7 mouse cellular contexts compared by ENCODE assay signal in the genomic region with DNA sequence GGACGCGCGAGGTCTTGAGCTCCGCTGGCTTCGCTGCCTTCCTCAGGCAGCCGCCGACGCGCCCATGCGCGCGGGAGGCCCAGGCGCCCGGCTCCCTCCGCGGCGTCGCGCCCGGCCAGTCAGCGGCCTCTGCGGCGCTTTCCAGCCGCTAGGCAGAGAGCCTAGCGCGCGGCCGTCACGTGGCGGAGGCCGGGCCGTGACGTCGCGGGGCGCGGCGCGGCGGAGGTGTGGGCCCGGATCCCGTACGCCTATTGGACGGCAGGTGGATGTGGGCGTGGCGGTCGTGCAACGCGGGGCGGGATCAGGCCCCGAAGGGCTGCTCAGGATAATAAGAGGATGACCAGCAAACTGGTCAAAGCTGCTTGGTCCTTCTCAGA. TPM values are rescaled to one million over a fixed set of nuclear protein-coding genes. Genes with fewer than 3 reads are reported as not detected.
DNase-seq lines count a peak whose midpoint lies in the region; ATAC-seq and TF ChIP-seq lines count a peak whose summit lies in the region.

A gene (minus strand): TSS at position 184 of the 377 bp plus-strand sequence.

- peak; percentile 97 for ATAC-seq in intestine, embryonic 16.5 days
- peak; percentile 97 for ATAC-seq in midbrain, embryonic 12.5 days (ENCODE audit: low FRiP score, low read depth)

- DNase-seq in adrenal gland, adult 2 months = peak; percentile 98
- peak; percentile 88 for DNase-seq in embryo, embryonic 11.5 days (ENCODE audit: low read depth, low spot score)
- DNase-seq in gastrocnemius, postnatal 4 days (ENCODE audit: low spot score in 2 of 2) = peak; percentile 97
- DNase-seq in left cerebral cortex, postnatal 4 days = peak; percentile 96

- peak within 1 kb of the TSS; percentile 57; the same call in 1 of the 2 replicates for H3K27ac ChIP-seq in intestine, embryonic 16.5 days (ENCODE audit: low read length)
- peak within 1 kb of the TSS; percentile 83 for H3K27ac ChIP-seq in midbrain, embryonic 12.5 days (replicated peaks)
- H3K27ac ChIP-seq in small intestine, adult 2 months (ENCODE audit: insufficient read depth, low read depth, low read length) = peak within 1 kb of the TSS; percentile 46

- H3K4me3 ChIP-seq in intestine, embryonic 16.5 days (ENCODE audit: low read length) = peak within 1 kb of the TSS; percentile 81
- H3K4me3 ChIP-seq in midbrain, embryonic 12.5 days = peak within 1 kb of the TSS; percentile 73
- H3K4me3 ChIP-seq in small intestine, adult 2 months (ENCODE audit: low read depth, low read length) = peak within 1 kb of the TSS; percentile 74

- no peaks in the 10 kb centered on the region for H3K36me3 ChIP-seq in intestine, embryonic 16.5 days (ENCODE audit: control insufficient read depth, insufficient read depth, low read length)
- no peaks in the 10 kb centered on the region for H3K36me3 ChIP-seq in midbrain, embryonic 12.5 days
- H3K36me3 ChIP-seq in small intestine, adult 2 months (ENCODE audit: control insufficient read depth, insufficient read depth, low read length) = no peaks in the 10 kb centered on the region

- no peak for TF ChIP-seq CTCF in small intestine, adult 2 months (IDR thresholded peaks at IDR 0.05; ENCODE audit: extremely low read depth, insufficient read length, insufficient replicate concordance, low read depth, low read length)

- peak; percentile 97 for TF ChIP-seq POLR2A in small intestine, adult 2 months (IDR thresholded peaks at IDR 0.05; ENCODE audit: low read depth, low read length)

- intact Hi-C loops in left cerebral cortex, postnatal 4 days (cut with DNase I) = no loop called here

- peak within 1 kb of the TSS; percentile 99 for H3K4me2 ChIP-seq in intestine, embryonic 16.5 days (ENCODE audit: low read depth, low read length)
- peak within 1 kb of the TSS; percentile 72 for H3K4me2 ChIP-seq in midbrain, embryonic 12.5 days (replicated peaks)

- no peaks in the 10 kb centered on the region for H3K27me3 ChIP-seq in intestine, embryonic 16.5 days (replicated peaks; ENCODE audit: control insufficient read depth, insufficient read depth, low read length)
- H3K27me3 ChIP-seq in midbrain, embryonic 12.5 days = peaks cover 24% of the 10 kb centered on the region
- H3K27me3 ChIP-seq in small intestine, adult 2 months (ENCODE audit: control insufficient read depth, insufficient read depth, low read length) = no peaks in the 10 kb centered on the region

- peak within 1 kb of the TSS; percentile 81 for H3K9ac ChIP-seq in intestine, embryonic 16.5 days (ENCODE audit: low read depth, low read length)
- H3K9ac ChIP-seq in midbrain, embryonic 12.5 days (replicated peaks) = peak within 1 kb of the TSS; percentile 71

- H3K4me1 ChIP-seq in intestine, embryonic 16.5 days (ENCODE audit: control insufficient read depth, insufficient read depth, low read length) = peaks cover 11% of the 10 kb centered on the region; the same call in 1 of the 2 replicates
- peaks cover 22% of the 10 kb centered on the region for H3K4me1 ChIP-seq in midbrain, embryonic 12.5 days
- peaks cover 18% of the 10 kb centered on the region; the same call in 1 of the 2 replicates for H3K4me1 ChIP-seq in small intestine, adult 2 months (ENCODE audit: control insufficient read depth, insufficient read depth, insufficient read length, low read length)

- no peaks in the 10 kb centered on the region for H3K9me3 ChIP-seq in intestine, embryonic 16.5 days (ENCODE audit: control insufficient read depth, low read length)
- H3K9me3 ChIP-seq in midbrain, embryonic 12.5 days = no peaks in the 10 kb centered on the region

- WGBS in intestine, embryonic 16.5 days = under 1% methylated on average over 47 of the region's 51 CpGs
- under 1% methylated on average over 46 of the region's 51 CpGs for WGBS in midbrain, embryonic 12.5 days
- WGBS in small intestine, adult 2 months = under 1% methylated on average over 51 of the region's 51 CpGs

RNA-seq across cellular contexts. Expression of the gene that starts here (rescaled TPM):
- total RNA-seq in adrenal gland, adult 2 months (2021) = 10 to 100 TPM; 18.7 to 26.7 TPM
- polyA plus RNA-seq in adrenal gland, adult 2 months (2012; rRNA removed) = 29.0 and 43.2 TPM in 2 replicates
- 1 to 10 TPM; 5.8 to 9.0 TPM for total RNA-seq in gastrocnemius, postnatal 4 days (2021)
- polyA plus RNA-seq in intestine, embryonic 16.5 days (2015; fragmentation: Nextera tagmentation; extraction: Ambion mirVana) = 6.8 and 9.1 TPM in 2 replicates
- 10 to 100 TPM; 18.6 to 19.4 TPM for total RNA-seq in left cerebral cortex, postnatal 4 days (2021)
- 17.3 and 17.5 TPM in 2 replicates for polyA plus RNA-seq in midbrain, embryonic 12.5 days (2016; fragmentation: Nextera tagmentation; extraction: Ambion mirVana)
- polyA plus RNA-seq in small intestine, adult 2 months (2012; rRNA removed) = 4.5 and 5.3 TPM in 2 replicates

Comparison
In these comparisons a context has a peak if more than half of its experiments do, and no peak if none do; other contexts are left out.
1. Peak in every context shown above with its lines: DNase-seq, ATAC-seq, H3K4me3 ChIP-seq and H3K27ac ChIP-seq.